Mouse (Mus musculus) cerebellum, adult 11-12 months (tissue): ENCODE results near the gene Gm16368.
"Not testable (repeated sequence)": the region's sequence is repeated elsewhere in the genome, so short reads cannot be mapped to it uniquely, and the experiment has no call there.

Source experiments
- DNase-seq: peaks from one replicate; pipeline ENCODE4 v3.0.0; 2022

Gene Gm16368

GRCm38 (mm10) chr12:88083397-88083796 is at the start of gene Gm16368:
TSS of gene Gm16368 (plus strand) at chr12:88083697.
- not testable (repeated sequence) for DNase-seq

- DNase-seq: not testable (repeated sequence)
Measured at GRCm38 (mm10) chr12:88039062-88039461, 44.4 kb upstream of the Gm16368 start.

GRCm38 (mm10) chr12:88039703-88040102 is 43.8 kb upstream of the Gm16368 start:
- not testable (repeated sequence) for DNase-seq

- not testable (repeated sequence) for DNase-seq
Measured at GRCm38 (mm10) chr12:88045226-88045625, 38.3 kb upstream of the Gm16368 start.
